Mouse (Mus musculus) forebrain, postnatal 0 days (tissue): ENCODE measurements at regions not wholly inside any gene's neighbourhood (a gene's known extent, or its start where the extent isn't known, plus 50 kb on each side); places are given as distances from the start of the nearest gene placed in this dataset.

ENCODE experiments used
- ATAC-seq: fragments of 200-750 bp; cut with Nextera tagmentation; 2 replicates; pipeline ENCODE4 v1.8.0; 2017; ENCODE audit warnings: mild to moderate bottlenecking, moderate library complexity
- DNase-seq: peaks from one replicate; pipeline ENCODE4 v3.0.0-alpha.2; 2015
- H3K27ac ChIP-seq: fragments of 300-500 bp; sonication (generic); 2 replicates; pipeline ENCODE4 v1.5.1; 2014; ENCODE audit warnings: low read depth, mild to moderate bottlenecking, antibody characterized with exemption, low read length, moderate library complexity, mixed read lengths
- H3K27me3 ChIP-seq: fragments of 300-500 bp; sonication (generic); 2 replicates; pipeline ENCODE4 v1.6.1; 2014; ENCODE audit warnings: mild to moderate bottlenecking, low read length, mixed read lengths; ENCODE audit not compliant: insufficient read depth
- H3K36me3 ChIP-seq: fragments of 300-500 bp; sonication (generic); 2 replicates; pipeline ENCODE4 v1.6.1; 2014; ENCODE audit warnings: mild to moderate bottlenecking, moderate library complexity; ENCODE audit not compliant: insufficient read depth
- H3K4me1 ChIP-seq: fragments of 300-500 bp; sonication (generic); 2 replicates; pipeline ENCODE4 v1.6.1; 2014; ENCODE audit warnings: antibody characterized with exemption; ENCODE audit not compliant: insufficient read depth
- H3K4me2 ChIP-seq: fragments of 300-500 bp; sonication (generic); 2 replicates; pipeline ENCODE4 v1.6.1; 2014; ENCODE audit warnings: low read depth, mild to moderate bottlenecking, moderate library complexity
- H3K4me3 ChIP-seq: fragments of 300-500 bp; sonication (generic); 2 replicates; pipeline ENCODE4 v1.5.1; 2014; ENCODE audit warnings: low read depth, low read length, mixed read lengths
- H3K9ac ChIP-seq: fragments of 300-500 bp; sonication (generic); 2 replicates; pipeline ENCODE4 v1.6.1; 2014; ENCODE audit warnings: mild to moderate bottlenecking
- H3K9me3 ChIP-seq: fragments of 300-500 bp; sonication (generic); 2 replicates; pipeline ENCODE4 v1.6.1; 2016; ENCODE audit warnings: low read length
- CTCF ChIP-seq: sonication (generic); IDR thresholded peaks from 2 replicates; pipeline ENCODE4 v1.5.1; 2016; ENCODE audit warnings: antibody characterized with exemption, control low read depth, low read depth
- WGBS: fragments of 180-500 bp; shearing (Covaris S2); extraction: QIAGEN DNeasy Blood & Tissue Kit; methylation state at CpG from one replicate; pipeline ENCODE4 v1.1.7; 2014; 5-methylcytosine and 5-hydroxymethylcytosine counted together

DNA sequence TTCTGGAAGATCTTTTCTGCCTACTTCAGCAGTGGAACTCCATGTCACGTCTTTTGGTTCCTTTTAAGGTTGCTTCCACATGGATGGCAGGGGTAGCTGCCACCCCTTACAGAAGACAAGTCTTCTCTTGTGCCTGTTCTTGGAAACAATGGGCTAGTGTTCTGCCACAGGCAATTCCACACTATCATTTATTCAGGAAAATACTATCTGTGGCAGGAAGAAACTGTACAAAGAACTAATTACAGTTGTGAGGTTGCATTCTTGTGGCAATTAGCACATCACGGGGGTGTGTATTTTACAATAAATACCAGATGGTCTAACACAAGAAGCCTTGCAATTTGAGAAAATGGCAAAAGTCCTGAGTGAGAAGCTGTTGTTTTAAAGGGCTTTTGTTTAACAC, 489.8 kb downstream of the Ccdc50 start:
- Histone ChIP-seq H3K9me3 (no peaks in the 10 kb centered on the region), H3K36me3 (no peaks in the 10 kb centered on the region), H3K9ac (no peak overlapping the region), H3K4me3 (no peak overlapping the region), H3K4me1 (no peaks in the 10 kb centered on the region), H3K4me2 (no peak overlapping the region), H3K27me3 (no peaks in the 10 kb centered on the region), H3K27ac (no peak overlapping the region)
- TF ChIP-seq CTCF = no peak
- peak; percentile 50; the same call in 1 of the 2 replicates for ATAC-seq
- DNase-seq = peak; percentile 9
- 15% methylated on average over 2 of the region's 2 CpGs for WGBS

DNA sequence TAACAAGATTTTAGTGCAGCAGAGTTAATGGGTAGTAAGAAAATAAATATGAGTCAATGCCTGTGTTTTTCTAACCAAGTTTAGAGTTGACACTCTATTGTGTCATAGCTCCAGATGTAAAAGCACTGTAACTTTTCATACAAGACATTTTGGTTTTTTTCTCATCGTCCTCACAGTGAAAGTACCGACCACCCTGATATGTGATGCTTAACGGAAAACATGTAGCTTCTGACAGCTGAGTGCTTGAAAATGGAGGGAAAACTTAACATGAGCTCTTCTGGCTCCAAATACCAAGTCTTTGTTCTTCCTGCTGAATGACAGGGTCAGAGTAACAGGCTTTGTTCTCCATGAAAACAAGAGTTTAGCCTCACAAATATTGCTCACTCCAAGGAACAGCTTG, 490.3 kb downstream of the Ccdc50 start:
- H3K4me3 ChIP-seq = no peak overlapping the region
- H3K4me1 ChIP-seq = no peaks in the 10 kb centered on the region
- no peak overlapping the region for H3K4me2 ChIP-seq
- DNase-seq = no peak
- ATAC-seq = peak; percentile 10; the same call in 1 of the 2 replicates
- no peak overlapping the region for H3K27ac ChIP-seq
- WGBS = 33% methylated on average over 3 of the region's 3 CpGs
- TF ChIP-seq CTCF = no peak
- H3K36me3 ChIP-seq = no peaks in the 10 kb centered on the region
- no peaks in the 10 kb centered on the region for H3K9me3 ChIP-seq
- no peak overlapping the region for H3K9ac ChIP-seq
- no peaks in the 10 kb centered on the region for H3K27me3 ChIP-seq

DNA sequence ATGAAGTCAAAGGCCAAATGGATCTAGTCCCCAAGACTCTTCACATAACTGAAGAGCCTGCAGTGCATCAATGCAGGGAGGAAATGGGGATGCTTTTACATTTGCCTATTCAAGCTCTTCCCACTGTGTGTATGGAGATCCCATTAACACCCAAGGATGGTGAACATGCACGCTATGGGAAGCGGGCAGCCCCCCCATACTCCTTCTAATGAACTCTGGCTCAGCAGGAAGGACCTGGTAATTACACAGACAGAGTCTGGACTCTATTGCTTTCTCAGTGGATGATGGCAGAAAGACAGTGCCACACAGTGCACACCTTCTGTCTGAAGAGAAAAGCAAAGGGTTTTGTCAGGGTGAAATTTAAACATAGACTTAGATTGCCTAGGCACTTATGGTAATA, 495.7 kb downstream of the Ccdc50 start:
- ATAC-seq = no peak
- no peak overlapping the region for H3K4me3 ChIP-seq
- H3K9me3 ChIP-seq = no peaks in the 10 kb centered on the region
- no peak overlapping the region for H3K4me2 ChIP-seq
- H3K9ac ChIP-seq = no peak overlapping the region
- no peak for TF ChIP-seq CTCF
- no peaks in the 10 kb centered on the region for H3K27me3 ChIP-seq
- WGBS = 15% methylated on average over 2 of the region's 2 CpGs
- H3K36me3 ChIP-seq = no peaks in the 10 kb centered on the region
- H3K4me1 ChIP-seq = no peaks in the 10 kb centered on the region
- no peak overlapping the region for H3K27ac ChIP-seq
- no peak for DNase-seq

DNA sequence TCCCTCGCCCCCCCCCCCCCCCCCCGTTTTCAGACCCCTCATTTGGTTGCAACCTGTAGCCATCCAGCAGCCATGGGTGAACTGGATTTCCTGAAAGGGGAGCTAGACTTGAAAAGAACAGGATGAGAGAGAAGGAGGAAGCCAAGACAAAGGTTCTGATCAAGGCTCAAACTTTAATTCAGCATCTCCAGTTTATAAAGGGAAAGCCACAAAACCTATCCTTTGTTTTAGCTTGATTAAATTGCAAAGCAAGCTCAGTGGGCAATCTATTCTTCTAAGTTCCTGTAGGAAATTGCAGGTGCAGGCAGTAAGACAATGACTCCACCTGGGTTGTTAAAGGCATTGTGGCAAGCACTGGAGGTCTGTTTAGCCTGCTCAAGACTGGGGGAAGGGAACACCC, 517.4 kb downstream of the Ccdc50 start:
- no peak overlapping the region for H3K4me2 ChIP-seq
- H3K27me3 ChIP-seq = no peaks in the 10 kb centered on the region
- H3K4me1 ChIP-seq = no peaks in the 10 kb centered on the region
- ATAC-seq (no peak), DNase-seq (no peak)
- no peak overlapping the region for H3K4me3 ChIP-seq
- no peak for TF ChIP-seq CTCF
- no peak overlapping the region for H3K9ac ChIP-seq
- WGBS = 20% methylated on average over 2 of the region's 2 CpGs
- H3K27ac ChIP-seq = no peak overlapping the region
- H3K9me3 ChIP-seq = no peaks in the 10 kb centered on the region
- H3K36me3 ChIP-seq = no peaks in the 10 kb centered on the region

DNA sequence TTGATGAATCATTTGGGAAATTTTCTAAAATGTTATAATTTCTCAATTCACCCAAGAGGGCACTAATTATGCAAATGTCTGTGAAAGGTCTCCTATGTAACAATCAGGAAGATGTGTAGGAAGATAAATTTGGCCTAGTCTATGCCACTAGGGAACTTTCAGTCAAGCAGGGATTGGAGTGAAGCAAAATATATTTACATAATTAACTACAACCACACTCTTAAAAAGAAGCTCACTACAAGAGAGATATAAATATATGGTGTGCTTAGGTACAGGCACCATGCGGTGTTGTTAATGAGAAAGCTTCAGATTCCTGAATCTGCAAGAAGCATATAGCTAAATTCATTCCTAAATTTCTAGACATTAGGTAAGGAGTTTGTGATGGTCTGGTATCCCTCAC, 526.8 kb downstream of the Ccdc50 start:
- no peak for TF ChIP-seq CTCF
- ATAC-seq (no peak), DNase-seq (no peak)
- Histone ChIP-seq H3K4me3 (no peak overlapping the region), H3K27me3 (no peaks in the 10 kb centered on the region), H3K27ac (no peak overlapping the region), H3K4me1 (no peaks in the 10 kb centered on the region), H3K9me3 (no peaks in the 10 kb centered on the region), H3K9ac (no peak overlapping the region), H3K36me3 (no peaks in the 10 kb centered on the region), H3K4me2 (no peak overlapping the region)
- 86% methylated on average over 1 of the region's 1 CpGs for WGBS

DNA sequence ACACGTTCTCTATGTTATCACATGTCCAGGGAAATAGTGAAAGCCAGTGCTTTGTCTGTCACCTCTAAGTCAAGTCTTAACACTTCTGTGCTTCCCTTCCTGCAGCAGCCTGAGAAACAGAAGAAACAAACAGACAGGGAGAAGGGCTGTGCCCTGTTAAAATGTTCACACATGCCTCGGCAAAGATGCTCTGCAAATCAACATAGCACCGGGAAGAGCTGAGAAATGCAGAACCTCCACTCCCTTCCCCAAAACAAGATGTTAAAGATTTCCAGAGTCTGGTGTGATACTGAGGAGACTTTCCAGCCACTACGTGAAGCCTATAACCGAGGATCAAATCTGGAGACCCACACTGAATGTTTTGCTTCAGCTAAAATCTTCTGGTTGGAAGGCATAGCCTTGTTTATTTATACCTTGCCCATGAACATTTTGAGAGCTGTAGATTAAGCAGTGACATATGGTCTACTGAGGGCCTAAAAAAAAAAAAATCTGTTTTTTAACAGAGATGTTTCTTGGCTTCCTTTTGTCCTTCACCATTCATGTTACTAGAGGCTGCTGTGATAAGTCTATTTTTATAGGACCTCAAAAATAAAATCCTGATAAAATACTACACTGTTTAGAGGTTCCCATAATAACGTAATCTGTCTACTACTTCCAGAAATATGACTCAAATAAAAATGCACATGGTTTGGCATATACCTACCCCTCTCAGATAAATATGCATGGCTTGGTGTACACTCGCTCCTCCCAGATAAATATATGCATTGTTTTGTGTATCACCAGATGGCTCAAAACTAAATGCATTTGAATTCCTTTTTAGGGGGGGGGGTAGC, 537.1 kb downstream of the Ccdc50 start:
- Histone ChIP-seq H3K4me3 (no peak overlapping the region), H3K27ac (peak overlapping the region; percentile 59), H3K4me1 (no peaks in the 10 kb centered on the region), H3K9ac (no peak overlapping the region), H3K9me3 (no peaks in the 10 kb centered on the region), H3K27me3 (no peaks in the 10 kb centered on the region), H3K36me3 (no peaks in the 10 kb centered on the region), H3K4me2 (0 out of 2 replicates have a peak overlapping the region, but pooled peaks have one; percentile 5)
- TF ChIP-seq CTCF = no peak
- 43% methylated on average over 7 of the region's 7 CpGs for WGBS
- DNase-seq = peak; percentile 77
- peak; percentile 92 for ATAC-seq

DNA sequence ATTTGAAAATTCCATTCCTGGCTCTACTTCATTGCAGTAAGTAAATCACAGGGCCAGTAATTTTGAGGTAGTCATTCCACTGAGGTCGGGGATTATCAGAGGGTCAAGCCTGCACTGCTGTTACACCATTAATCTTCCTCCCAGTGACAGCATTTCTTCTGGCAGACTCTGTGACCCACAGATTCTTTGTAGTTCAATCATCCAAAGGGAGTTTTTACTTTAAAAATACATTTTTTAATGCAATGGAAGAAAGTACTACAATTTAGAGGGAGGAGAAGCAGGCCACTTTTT, 537.6 kb downstream of the Ccdc50 start:
- Histone ChIP-seq H3K9me3 (no peaks in the 10 kb centered on the region), H3K27ac (peak overlapping the region; percentile 21; the same call in 1 of the 2 replicates), H3K36me3 (no peaks in the 10 kb centered on the region), H3K27me3 (no peaks in the 10 kb centered on the region), H3K9ac (no peak overlapping the region), H3K4me3 (no peak overlapping the region), H3K4me1 (no peaks in the 10 kb centered on the region), H3K4me2 (no peak overlapping the region)
- 42% methylated on average over 1 of the region's 1 CpGs for WGBS
- no peak for TF ChIP-seq CTCF
- no peak for ATAC-seq
- no peak for DNase-seq

DNA sequence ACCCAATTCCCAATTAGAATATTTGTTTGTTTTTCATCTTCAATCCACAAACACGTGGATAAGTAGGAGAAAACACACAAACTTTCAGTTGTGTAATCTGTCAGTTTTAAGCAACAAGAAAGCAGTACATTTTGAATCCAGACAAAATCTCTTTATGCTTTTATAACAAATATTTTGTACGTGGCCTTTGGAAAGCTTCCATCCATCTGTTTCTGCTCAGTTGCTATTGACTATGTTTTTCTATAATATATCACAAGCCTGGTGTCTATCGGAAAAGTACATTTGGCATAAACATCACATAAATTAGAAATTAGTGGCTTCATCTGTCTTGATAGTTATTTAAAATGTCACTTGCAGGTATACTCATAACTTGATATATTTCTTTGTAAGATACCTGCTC, 560.6 kb downstream of the Ccdc50 start:
- Histone ChIP-seq H3K4me2 (no peak overlapping the region), H3K27me3 (no peaks in the 10 kb centered on the region), H3K27ac (no peak overlapping the region), H3K9ac (no peak overlapping the region), H3K4me1 (no peaks in the 10 kb centered on the region), H3K9me3 (no peaks in the 10 kb centered on the region), H3K36me3 (no peaks in the 10 kb centered on the region), H3K4me3 (no peak overlapping the region)
- DNase-seq = no peak
- TF ChIP-seq CTCF = no peak
- 54% methylated on average over 3 of the region's 3 CpGs for WGBS
- ATAC-seq = no peak
